Mouse (Mus musculus) right cerebral cortex, postnatal 25 days (tissue): ENCODE data around the gene Cop1.
A peak's percentile ranks its signal among the peaks of the same experiment; 100 is the strongest.

Experiments used
- DNase-seq: peaks from one replicate; pipeline ENCODE4 v3.0.0; 2022

The Cop1 gene

GRCm38 (mm10) chr1:159290859-159291258 is 58.7 kb downstream of the Cop1 start:
- DNase-seq: no peak

DNA sequence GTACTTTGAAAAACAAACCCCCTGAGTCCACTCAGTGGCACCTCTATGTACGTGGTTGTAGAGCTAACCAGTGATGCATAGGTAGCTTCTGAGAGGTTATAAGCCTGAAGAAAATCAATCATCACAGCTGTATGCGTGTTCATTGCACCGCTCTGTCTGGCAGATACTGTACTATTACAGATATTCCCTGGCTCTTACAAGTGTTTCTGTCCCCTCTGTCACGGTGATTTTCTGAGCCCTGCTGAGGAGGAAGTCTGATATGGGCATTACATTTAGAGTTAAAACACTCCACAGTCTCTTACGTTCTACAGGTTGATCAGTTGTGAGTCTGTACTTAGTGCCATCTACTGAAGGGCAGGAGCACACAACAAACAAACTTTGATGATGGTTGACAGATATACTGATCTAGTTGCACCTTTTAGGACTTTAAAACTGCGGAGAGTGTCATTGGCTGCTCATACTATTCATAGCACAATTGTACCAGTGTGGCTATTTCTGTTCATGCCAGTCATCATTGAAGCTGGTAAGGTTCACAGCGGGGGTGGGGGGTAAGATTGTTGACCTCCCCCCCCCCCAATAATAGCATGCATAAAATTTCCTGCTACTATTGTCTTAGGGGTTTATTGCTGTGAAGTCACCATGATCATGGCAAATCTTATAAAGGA is 69.4 kb downstream of the Cop1 start:
- no peak for DNase-seq

DNA sequence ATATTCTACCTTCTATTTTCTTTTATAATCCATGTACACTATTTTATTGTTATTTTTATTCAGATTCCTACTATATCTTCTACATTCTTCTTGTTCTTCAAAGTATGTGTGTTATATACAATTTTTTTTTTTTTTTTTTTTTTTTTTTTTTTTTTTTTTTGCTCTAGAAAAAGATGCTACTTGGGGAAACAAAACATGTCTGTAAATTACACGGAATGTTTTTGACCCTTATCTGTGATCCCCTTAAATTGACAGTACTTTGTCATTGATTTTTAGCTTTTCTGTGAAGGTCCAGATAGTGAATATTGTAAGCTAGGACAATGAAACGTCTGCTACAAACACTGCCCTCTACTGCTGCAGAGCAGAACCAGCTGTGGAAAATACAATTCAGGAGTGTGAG is 81.5 kb downstream of the Cop1 start:
- no peak for DNase-seq

DNA sequence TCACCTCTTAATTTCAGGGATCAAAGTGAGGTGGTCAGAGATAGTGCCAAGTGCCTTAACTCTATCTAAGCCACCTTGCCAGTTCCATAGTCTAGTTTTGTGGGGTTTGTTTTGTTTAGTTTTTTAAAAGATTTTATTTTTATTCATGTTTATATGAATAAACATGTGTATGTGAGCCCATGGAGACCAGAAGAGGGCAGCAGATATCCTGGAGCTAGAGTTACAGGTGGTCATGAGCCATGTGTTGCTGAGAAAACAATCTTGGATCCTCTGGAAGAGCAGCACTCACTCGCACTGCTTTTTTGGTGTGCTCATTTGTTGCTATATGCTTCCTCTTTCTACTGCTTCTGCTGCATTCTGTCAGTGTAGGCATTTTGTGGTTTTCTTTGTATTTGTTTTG is 90.5 kb downstream of the Cop1 start:
- DNase-seq: no peak

DNA sequence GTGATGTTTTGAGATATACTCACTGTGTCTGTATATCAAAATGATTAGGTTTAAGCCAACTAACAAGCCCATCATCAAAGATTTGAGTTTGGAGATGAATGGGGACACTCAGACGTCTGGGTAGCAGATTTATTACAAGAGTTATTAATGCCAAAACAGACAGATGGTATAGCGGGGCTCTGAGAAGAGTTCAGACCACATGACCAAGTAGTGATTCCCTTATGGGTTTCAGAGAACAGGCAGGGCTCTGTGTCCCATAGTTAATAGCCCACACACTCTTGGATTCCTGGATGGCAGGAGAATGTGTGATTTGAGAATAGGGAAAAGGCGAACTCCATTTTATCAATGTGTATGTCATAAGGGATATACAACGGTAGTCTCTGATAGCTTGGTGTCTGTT is 98.9 kb downstream of the Cop1 start:
- DNase-seq: no peak

DNA sequence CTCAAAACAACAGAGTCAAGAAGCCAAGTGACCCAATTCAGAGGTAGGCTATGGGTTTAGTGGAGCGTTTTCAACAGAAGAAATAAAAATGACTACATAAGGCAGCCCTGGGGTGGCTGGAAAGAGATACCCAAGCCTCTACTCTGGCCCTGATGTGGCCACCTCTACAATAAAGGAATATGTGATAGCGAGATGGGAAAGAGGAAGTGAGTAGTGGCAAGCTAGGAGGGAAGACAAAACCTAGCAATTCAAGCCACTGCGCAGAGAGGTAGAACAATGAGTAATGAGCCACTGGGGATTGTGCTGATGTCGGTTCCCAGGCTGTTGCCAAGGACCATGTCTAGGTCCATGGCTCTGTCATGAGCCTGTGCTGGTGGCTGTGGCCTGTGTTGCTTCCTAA is 102.0 kb downstream of the Cop1 start:
- no peak for DNase-seq

GRCm38 (mm10) chr1:159342355-159342754 is 110.2 kb downstream of the Cop1 start:
- DNase-seq: no peak

- DNase-seq: peak; percentile 8
These were observed 123.0 kb downstream of the Cop1 start for GRCm38 (mm10) chr1:159355027-159355570.

DNA sequence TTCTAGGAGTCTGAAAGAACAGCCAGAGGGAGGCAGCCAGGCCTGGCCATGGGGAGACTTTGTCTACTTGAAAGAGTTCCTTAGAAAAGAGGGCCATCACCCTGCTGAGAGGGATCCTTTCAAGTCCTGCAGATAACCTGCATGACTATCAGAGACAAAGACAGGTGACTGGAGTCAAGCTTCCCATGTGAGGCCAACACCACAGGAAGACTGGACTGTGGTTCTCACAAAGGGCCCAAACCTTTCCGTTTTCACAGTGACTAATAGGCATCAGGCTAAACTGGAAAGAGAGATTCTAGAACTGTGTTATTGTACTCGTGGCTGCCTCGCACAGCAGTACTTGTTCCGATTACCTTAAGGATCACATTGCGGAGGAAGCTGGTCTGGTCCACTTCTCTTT is 126.6 kb downstream of the Cop1 start:
- DNase-seq: no peak

- no peak for DNase-seq
These were observed 139.8 kb downstream of the Cop1 start for GRCm38 (mm10) chr1:159371881-159372390.

DNA sequence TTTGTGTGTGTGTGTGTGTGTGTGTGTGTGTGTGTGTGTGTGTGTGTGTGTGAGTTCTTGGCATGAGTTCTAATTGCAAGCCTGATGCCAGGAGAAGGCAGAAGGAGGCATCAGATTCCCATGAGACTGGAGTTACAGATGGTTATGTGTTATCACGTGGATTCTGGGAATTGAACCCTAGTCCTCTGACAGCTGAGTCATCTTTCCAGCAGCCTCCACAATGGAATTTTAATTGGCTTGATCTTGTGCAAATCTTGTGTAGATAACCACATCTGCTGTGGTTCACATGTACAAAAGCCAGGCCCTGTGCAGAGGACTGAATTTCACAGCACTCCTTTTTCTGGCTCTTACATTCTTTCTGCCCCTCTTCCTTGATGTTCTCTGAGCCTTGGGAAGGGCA is 150.1 kb downstream of the Cop1 start:
- DNase-seq: no peak

DNA sequence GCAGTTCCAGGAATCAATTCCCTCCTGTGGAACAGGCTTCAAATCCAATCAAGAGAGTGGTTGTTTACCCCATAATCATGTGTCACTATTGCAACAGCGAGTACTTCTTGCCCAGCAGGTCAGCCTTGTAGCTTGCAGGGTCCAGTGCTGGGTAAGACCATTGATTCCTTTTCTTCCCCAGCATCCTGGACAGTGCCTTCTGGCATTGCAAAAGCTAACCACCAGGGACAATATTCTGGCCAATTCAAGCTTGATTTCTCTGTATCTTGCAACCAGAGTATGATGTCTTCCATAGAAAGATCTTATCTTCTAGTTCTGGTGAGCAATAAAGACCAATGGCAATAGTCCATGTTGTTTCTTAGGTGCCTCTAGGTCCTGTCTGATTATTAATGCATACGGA is 150.8 kb downstream of the Cop1 start:
- DNase-seq: no peak

GRCm38 (mm10) chr1:159386458-159386857 is 154.3 kb downstream of the Cop1 start:
- peak; percentile 63 for DNase-seq

- DNase-seq: no peak
These were observed 156.5 kb downstream of the Cop1 start for GRCm38 (mm10) chr1:159388565-159389024.

GRCm38 (mm10) chr1:159390049-159390448 is 157.9 kb downstream of the Cop1 start:
- DNase-seq: peak; percentile 73

- DNase-seq: no peak
These were observed 160.5 kb downstream of the Cop1 start for GRCm38 (mm10) chr1:159392667-159393066.

DNA sequence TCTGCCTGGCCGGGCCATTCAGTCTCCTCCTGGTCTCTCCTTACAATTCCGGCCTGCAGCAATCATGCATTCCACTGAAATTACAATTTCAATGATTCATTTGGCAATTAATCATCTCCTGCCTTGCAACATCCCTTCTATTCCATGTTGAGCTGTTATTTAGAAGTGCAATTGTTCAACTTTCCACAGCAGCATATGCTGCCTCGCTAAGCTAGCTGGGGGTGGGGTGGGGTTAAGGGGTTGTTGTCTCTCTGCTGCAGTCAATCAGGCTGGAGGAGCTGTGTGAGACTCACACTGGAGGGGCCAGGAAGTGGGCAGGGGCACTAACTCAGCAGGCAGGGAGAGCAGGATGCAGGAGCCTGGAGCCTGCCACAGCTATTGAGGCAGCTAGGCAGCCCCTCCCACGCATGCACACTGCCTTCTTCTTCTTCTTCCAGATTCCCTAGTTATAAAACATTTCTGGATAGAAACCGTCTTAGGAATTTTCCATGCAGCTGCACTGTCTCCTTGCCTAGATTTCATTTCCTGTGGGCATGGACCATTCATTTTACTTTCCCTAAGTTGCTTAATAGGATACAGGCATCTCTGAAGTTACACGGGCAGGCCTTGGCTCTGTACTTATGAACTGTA is 161.1 kb downstream of the Cop1 start:
- peak; percentile 77 for DNase-seq

DNA sequence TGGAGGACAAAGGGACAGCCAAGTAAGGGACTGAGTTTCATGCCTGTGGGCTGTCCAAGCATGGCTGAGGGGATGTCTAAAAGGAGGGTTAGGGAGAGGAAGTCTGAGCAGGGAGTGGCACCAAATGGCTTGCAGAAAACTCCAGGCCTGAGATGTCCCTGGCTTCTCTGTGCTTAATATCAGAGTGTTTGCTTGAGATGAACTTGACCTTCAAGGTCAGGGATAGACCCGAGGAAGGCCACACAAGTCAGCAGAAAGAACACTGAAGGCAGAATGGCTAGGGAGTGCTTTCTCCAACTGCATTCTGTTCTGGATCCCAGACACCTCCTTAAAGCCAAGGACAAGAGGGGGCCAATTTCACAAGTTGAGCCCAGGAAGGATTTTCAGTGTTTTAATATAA is 161.8 kb downstream of the Cop1 start:
- no peak for DNase-seq

DNA sequence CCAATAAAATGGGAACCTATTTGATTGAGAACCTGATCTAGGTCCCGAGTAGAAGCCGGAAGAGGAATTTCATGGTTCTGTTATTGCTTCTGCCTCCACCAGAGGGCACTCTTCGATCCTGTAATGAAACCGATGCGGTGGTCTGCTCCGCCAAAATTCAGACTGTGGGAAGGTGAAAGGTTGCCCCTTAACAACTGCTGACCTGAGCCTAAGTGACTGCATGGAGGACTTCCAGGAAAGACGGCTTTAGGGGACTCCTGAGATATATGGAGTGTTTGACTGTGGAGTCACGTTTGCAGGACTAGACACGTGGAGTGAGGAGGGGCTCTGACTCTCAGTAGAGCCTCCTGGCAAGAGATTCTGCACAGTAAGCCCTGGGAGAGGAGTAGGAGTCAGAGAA is 164.4 kb downstream of the Cop1 start:
- DNase-seq: peak; percentile 47
